Mouse (Mus musculus) limb, embryonic 15.5 days (tissue): ENCODE measurements around the gene Fhad1. TPM values are rescaled to one million over a fixed set of nuclear protein-coding genes. Genes with fewer than 3 reads are reported as not detected.
A peak's percentile ranks its signal among the peaks of the same experiment; 100 is the strongest.

Experiments used
- ATAC-seq: fragments of 200-750 bp; cut with Nextera tagmentation; 2 replicates; pipeline ENCODE4 v1.8.0; 2017; ENCODE audit warnings: low read depth, moderate TSS enrichment; ENCODE audit not compliant: insufficient number of reproducible peaks, low FRiP score, low TSS enrichment
- H3K27ac ChIP-seq: fragments of 300-500 bp; sonication (generic); 2 replicates; pipeline ENCODE4 v1.5.1; 2015; ENCODE audit warnings: moderate library complexity, mild to moderate bottlenecking, inconsistent platforms
- H3K27me3 ChIP-seq: fragments of 300-500 bp; sonication (generic); 2 replicates; pipeline ENCODE4 v1.6.1; 2015; ENCODE audit warnings: inconsistent platforms
- H3K36me3 ChIP-seq: fragments of 300-500 bp; sonication (generic); 2 replicates; pipeline ENCODE4 v1.6.1; 2015; ENCODE audit warnings: inconsistent platforms
- H3K4me1 ChIP-seq: fragments of 300-500 bp; sonication (generic); 2 replicates; pipeline ENCODE4 v1.6.1; 2015; ENCODE audit warnings: inconsistent platforms
- H3K4me2 ChIP-seq: fragments of 300-500 bp; sonication (generic); 2 replicates; pipeline ENCODE4 v1.6.1; 2015; ENCODE audit warnings: mild to moderate bottlenecking, inconsistent platforms
- H3K4me3 ChIP-seq: fragments of 300-500 bp; sonication (generic); 2 replicates; pipeline ENCODE4 v1.5.1; 2015; ENCODE audit warnings: mild to moderate bottlenecking, inconsistent platforms
- H3K9ac ChIP-seq: fragments of 300-500 bp; sonication (generic); 2 replicates; pipeline ENCODE4 v1.6.1; 2015; ENCODE audit warnings: inconsistent platforms
- H3K9me3 ChIP-seq: fragments of 300-500 bp; sonication (generic); 2 replicates; pipeline ENCODE4 v1.6.1; 2016; ENCODE audit warnings: inconsistent platforms
- WGBS: fragments of 180-500 bp; shearing (Covaris S2); methylation state at CpG from one replicate; pipeline ENCODE4 v1.1.7; 2015; 5-methylcytosine and 5-hydroxymethylcytosine counted together
- polyA plus RNA-seq: library from polyadenylated mRNA; unstranded; fragments of >200 nt; fragmentation: Nextera tagmentation; extraction: Ambion mirVana; gene quantifications from 2 replicates; pipeline ENCODE4 v1.2.1, GENCODE M21; 2015

The Fhad1 gene
- polyA plus RNA-seq, 1 experiment from 2014 or later, result 3.9 TPM

DNA sequence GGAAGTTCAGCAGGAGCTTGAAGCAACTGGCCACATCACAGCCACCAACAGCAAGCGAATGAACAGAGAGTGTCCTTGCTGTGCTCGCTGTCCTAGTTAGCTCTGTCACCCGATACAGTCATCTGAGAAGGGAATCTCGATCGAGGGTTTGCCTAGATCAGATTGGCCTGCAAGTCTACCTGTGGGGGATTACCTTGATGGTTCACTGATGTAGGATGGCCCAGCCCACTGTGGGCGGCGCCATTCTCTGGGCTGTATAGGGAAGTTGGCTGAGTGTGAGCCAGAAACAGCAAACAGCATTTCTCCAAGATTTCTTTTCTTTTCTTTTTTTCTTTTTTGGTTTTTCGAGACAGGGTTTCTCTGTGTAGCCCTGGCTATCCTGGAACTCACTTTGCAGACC, 150.4 kb downstream of the Fhad1 start:
- peaks cover 37% of the 10 kb centered on the region for H3K4me1 ChIP-seq
- WGBS, result 88% methylated on average over 8 of the region's 8 CpGs
- no peak for ATAC-seq
- no peaks in the 10 kb centered on the region for H3K9me3 ChIP-seq
- no peak overlapping the region for H3K4me3 ChIP-seq
- no peak overlapping the region for H3K9ac ChIP-seq
- H3K4me2 ChIP-seq, result no peak overlapping the region
- peaks cover 27% of the 10 kb centered on the region for H3K36me3 ChIP-seq
- no peaks in the 10 kb centered on the region for H3K27me3 ChIP-seq
- H3K27ac ChIP-seq, result no peak overlapping the region

DNA sequence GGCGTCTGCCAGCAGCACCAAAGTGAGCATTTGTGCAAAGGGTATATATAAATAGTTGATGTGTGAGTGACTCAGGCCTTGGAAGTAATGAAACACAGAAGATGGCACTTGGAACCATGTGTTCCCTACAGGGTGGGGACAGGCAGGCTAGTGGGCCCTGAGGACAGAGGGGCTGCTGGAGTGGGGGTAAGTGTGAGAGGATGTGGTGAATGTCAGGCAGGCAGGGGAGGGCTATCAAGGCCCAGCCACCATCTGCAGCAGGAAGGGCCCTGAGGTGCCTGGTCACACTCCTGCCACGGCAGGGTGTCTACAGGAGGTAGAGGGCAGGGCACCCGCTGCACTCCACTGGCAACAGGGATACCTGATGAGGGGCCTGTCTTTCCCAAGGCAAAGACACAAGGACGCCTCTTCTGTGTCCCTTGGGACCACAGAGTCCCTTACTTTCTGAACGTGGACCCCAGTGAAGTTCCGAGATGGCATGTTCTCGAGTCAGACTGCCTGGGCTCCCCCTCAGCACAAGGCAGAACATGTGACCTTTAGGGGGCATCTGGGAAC, 151.1 kb downstream of the Fhad1 start:
- Histone ChIP-seq H3K4me3 (no peak overlapping the region), H3K27me3 (no peaks in the 10 kb centered on the region), H3K4me2 (no peak overlapping the region), H3K4me1 (peaks cover 31% of the 10 kb centered on the region), H3K36me3 (peaks cover 33% of the 10 kb centered on the region), H3K9ac (no peak overlapping the region), H3K27ac (no peak overlapping the region), H3K9me3 (no peaks in the 10 kb centered on the region)
- ATAC-seq, result no peak
- WGBS, result 87% methylated on average over 7 of the region's 7 CpGs

DNA sequence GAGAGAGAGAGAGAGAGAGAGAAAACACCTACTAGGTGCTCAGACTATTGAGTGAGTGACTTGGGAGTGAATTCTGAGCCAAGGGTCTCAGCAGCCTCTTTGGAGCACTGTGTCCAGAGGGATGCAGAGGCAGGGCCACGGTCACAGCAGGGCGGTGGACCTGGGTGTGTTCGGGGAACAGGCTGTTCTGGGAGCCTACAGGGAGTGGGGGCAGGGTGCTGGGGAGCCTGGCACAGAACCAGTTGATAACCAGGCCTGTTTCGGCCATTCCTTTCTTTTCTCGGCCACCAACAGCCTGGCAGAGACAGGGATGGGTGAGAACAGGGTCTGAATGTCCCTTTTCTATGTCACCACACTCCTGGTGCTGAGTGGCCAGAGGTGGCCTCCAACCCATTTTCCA, 152.0 kb downstream of the Fhad1 start:
- Histone ChIP-seq H3K9me3 (no peaks in the 10 kb centered on the region), H3K9ac (no peak overlapping the region), H3K4me1 (peaks cover 24% of the 10 kb centered on the region), H3K4me3 (no peak overlapping the region), H3K27ac (no peak overlapping the region), H3K36me3 (peaks cover 33% of the 10 kb centered on the region), H3K4me2 (no peak overlapping the region), H3K27me3 (no peaks in the 10 kb centered on the region)
- 73% methylated on average over 5 of the region's 5 CpGs for WGBS
- no peak for ATAC-seq

DNA sequence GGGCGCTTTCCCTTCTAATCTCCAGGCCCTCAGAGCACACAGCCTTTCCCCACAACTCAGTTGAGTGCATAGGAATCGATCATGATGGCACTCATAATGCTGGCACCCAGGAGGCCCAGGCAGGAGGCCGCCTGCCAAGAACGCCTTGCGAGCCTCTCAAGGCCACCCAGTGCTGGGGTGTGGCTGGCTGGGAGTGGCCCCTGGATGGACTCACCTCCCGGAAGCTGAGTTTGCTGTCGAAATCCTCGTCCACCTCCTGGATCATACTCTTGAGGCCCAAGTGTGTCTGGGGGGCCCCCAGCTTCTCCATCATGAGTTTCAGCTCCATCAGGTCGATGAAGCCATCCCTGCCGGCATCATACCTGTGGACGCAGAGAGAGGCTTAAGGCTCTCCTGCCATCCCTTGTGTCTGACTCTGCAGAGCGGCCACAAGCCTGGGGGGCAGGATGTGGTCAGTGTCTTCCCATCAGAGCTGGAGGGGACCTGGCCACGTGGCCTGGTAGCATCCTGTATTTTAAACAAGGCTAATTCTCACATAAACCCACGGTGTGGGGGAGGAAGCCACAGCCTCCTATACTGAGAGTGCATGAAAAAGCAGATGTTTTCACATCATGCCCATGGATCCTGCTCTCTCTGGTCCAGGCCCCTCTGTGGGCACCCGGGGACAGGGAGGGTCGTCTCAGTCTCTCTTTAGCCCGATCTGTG, 153.1 kb downstream of the Fhad1 start:
- no peak for ATAC-seq
- 84% methylated on average over 17 of the region's 17 CpGs for WGBS

DNA sequence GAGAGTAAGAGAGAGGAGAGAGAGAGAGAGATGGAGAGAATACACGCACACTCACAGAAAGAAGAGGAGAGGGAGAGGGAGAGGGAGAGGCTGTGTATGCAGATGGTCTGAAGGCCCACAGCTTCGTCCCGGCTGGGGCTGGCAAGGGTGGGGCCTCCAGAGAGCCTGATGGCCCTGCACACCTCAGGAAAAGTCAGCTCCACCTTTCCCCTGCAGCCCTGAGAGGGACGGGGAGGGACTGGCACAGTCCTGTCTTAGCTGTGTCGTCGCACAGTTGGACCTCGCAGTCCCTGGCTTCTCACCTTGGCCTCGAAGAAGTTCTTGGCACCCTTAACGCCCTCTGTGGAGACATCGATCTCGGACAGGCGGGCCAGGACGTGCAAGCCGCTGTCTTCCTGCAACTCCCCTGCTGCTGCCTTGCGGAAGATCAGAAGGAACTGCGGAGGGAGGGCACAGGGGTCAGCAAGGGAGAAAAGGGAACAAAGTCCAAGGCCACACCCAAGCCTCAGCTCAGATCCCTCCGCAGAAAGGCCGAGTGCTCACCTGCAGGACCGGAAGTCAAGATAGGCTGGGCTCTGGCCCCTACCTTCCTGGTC, 154.5 kb downstream of the Fhad1 start:
- WGBS, result 68% methylated on average over 19 of the region's 19 CpGs
- Histone ChIP-seq H3K4me2 (no peak overlapping the region), H3K27ac (no peak overlapping the region), H3K9ac (no peak overlapping the region), H3K4me1 (peaks cover 3% of the 10 kb centered on the region; the same call in 1 of the 2 replicates), H3K9me3 (no peaks in the 10 kb centered on the region), H3K27me3 (no peaks in the 10 kb centered on the region), H3K4me3 (no peak overlapping the region), H3K36me3 (peaks cover 33% of the 10 kb centered on the region)
- ATAC-seq, result no peak

More for the DNA sequence above, 153.1 kb downstream of the Fhad1 start:
- Histone ChIP-seq H3K27me3 (no peaks in the 10 kb centered on the region), H3K27ac (no peak overlapping the region), H3K4me2 (no peak overlapping the region), H3K4me3 (no peak overlapping the region), H3K9me3 (no peaks in the 10 kb centered on the region), H3K9ac (no peak overlapping the region), H3K4me1 (peaks cover 16% of the 10 kb centered on the region), H3K36me3 (peaks cover 33% of the 10 kb centered on the region)

DNA sequence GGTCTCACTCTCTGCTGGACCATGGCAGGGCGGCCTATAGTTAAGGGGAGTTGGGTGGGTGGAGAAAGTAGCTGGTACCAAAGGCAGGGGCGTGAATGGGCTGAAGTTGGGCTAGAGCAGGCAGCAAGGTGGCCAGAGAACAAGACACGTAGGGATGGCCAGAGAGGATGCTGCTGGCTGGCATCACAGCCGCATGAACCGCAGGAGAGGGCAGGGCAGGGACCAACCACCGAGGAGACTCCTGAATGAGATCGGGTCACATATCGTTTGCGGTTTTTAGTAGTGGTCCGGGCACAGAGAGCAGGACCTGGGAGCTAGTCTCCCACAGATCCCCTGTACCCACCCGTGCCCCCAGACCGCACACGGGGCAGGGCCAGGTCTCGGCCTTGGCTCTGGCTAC, 155.5 kb downstream of the Fhad1 start:
- H3K27ac ChIP-seq, result no peak overlapping the region; the same call in 1 of the 2 replicates
- no peak overlapping the region for H3K4me2 ChIP-seq
- H3K27me3 ChIP-seq, result no peaks in the 10 kb centered on the region
- no peak overlapping the region for H3K9ac ChIP-seq
- peaks cover 3% of the 10 kb centered on the region; the same call in 1 of the 2 replicates for H3K4me1 ChIP-seq
- no peak overlapping the region for H3K4me3 ChIP-seq
- peaks cover 33% of the 10 kb centered on the region for H3K36me3 ChIP-seq
- no peak for ATAC-seq
- H3K9me3 ChIP-seq, result no peaks in the 10 kb centered on the region
- 86% methylated on average over 14 of the region's 14 CpGs for WGBS

DNA sequence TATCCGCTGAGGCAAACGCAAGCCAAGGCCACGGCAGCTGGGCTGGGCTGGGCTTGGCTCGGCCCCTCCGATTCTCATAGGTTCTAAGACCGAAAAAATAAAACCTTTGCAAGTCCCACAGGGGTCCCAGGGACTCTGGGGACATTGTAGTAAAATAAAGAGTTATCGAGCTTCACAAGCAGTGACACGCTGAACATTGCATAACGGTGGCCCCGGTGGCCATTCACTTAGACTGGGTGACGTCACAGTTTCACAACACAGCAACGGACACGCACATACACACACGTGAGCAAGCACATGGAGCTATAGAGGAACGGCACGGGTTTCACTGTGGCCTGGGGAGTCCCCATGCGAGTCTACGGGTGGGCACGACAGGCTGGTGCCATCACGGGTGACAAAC, 156.4 kb downstream of the Fhad1 start:
- Histone ChIP-seq H3K4me1 (peaks cover 3% of the 10 kb centered on the region; the same call in 1 of the 2 replicates), H3K27me3 (no peaks in the 10 kb centered on the region), H3K9me3 (no peaks in the 10 kb centered on the region), H3K4me3 (no peak overlapping the region), H3K4me2 (no peak overlapping the region), H3K27ac (no peak overlapping the region), H3K36me3 (peaks cover 30% of the 10 kb centered on the region), H3K9ac (no peak overlapping the region)
- ATAC-seq, result no peak
- WGBS, result 85% methylated on average over 20 of the region's 20 CpGs

DNA sequence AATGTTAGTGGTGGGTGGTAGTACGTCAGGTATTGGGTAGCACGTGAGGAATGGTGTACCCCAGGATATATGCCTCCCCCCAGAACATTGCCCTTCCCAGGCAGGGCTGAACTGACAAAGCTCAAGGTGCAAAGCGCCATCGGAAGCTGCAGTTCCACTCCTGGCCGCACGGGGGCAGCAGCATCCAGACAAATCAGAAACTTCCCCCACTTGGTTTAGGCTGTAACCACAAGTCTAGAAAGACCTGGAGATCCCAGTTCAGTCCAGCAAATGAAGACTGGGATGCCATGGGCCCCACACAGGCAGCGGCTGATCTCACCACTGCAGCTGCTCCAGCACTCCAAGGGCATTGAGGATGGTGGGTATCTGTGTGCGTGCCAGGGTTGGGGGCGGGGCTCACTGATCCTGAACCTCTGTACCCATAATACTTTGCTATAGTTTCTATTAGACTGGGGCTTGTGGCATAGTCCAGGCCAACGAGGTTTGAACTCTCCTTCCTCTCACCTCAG, 157.4 kb downstream of the Fhad1 start:
- no peak overlapping the region for H3K4me3 ChIP-seq
- peak; percentile 56; the same call in 1 of the 2 replicates for ATAC-seq
- no peaks in the 10 kb centered on the region for H3K9me3 ChIP-seq
- no peak overlapping the region for H3K4me2 ChIP-seq
- H3K27me3 ChIP-seq, result no peaks in the 10 kb centered on the region
- peaks cover 3% of the 10 kb centered on the region; the same call in 1 of the 2 replicates for H3K4me1 ChIP-seq
- WGBS, result 15% methylated on average over 10 of the region's 10 CpGs
- H3K36me3 ChIP-seq, result peaks cover 30% of the 10 kb centered on the region
- H3K9ac ChIP-seq, result no peak overlapping the region
- H3K27ac ChIP-seq, result no peak overlapping the region

DNA sequence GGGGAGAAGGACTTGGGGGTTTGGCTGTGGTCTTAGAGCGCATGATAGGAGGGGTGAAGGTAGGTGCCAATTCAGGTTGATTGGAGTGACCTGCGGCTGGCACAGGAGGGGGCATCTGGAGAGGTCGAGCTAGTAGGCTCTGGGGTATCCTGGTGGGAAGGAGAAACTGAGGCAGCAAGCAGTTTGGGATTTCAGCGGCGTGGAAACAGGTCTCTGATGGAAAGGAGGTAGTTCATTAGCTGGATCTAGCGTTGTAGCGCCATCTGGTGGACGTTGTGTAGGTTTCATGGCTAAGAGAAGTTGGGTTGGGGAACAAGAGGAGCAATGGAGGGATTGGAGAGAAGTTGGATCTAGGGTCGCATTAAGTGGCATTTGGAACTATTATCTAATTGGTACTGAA, 161.4 kb downstream of the Fhad1 start:
- 76% methylated on average over 9 of the region's 9 CpGs for WGBS

DNA sequence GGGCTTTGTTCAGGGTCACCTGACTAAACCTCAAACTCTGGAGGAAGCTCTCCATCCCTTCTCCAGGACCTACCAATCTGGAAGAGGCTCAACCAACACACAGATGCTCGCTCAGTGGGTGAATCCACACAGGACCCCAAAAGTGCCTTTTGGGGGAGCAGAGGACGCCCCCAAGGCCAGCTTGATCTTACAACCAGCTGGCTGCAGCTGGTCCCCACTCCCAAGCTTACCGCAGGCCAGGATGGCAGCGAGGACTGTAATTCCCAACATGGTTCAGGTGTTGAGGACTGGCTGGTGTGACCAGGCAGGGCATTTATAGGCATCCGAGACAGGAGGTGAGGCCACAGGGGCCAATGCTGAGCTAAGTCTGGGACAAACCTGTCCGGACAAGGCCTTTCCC, 168.9 kb downstream of the Fhad1 start, which contains the start of gene Ctrc:
TSS of gene Ctrc (minus strand) at position 361 of the 400 bp plus-strand sequence.
- Histone ChIP-seq H3K27ac (no peak within 1 kb of the TSS), H3K9ac (no peak within 1 kb of the TSS), H3K4me3 (no peak within 1 kb of the TSS), H3K4me2 (no peak within 1 kb of the TSS), H3K36me3 (no peaks in the 10 kb centered on the region), H3K9me3 (no peaks in the 10 kb centered on the region), H3K27me3 (no peaks in the 10 kb centered on the region), H3K4me1 (no peaks in the 10 kb centered on the region)
- WGBS, result 74% methylated on average over 6 of the region's 6 CpGs
- ATAC-seq, result no peak

More for the DNA sequence above, 161.4 kb downstream of the Fhad1 start:
- Histone ChIP-seq H3K4me2 (no peak overlapping the region), H3K4me3 (no peak overlapping the region), H3K27me3 (no peaks in the 10 kb centered on the region), H3K4me1 (peaks cover 3% of the 10 kb centered on the region; the same call in 1 of the 2 replicates), H3K36me3 (no peaks in the 10 kb centered on the region; the same call in 1 of the 2 replicates), H3K9ac (no peak overlapping the region), H3K27ac (no peak overlapping the region), H3K9me3 (no peaks in the 10 kb centered on the region)
- no peak for ATAC-seq
